Mouse (Mus musculus): ENCODE measurements at regions not wholly inside any gene's neighbourhood (a gene's known extent, or its start where the extent isn't known, plus 50 kb on each side); places are given as distances from the start of the nearest gene placed in this dataset.
A peak's percentile ranks its signal among the peaks of the same experiment; 100 is the strongest.

- Histone ChIP-seq H3K27ac (replicated peaks; ENCODE audit: low read depth, low read length) (no peak overlapping the region), H3K4me3 (ENCODE audit: insufficient read depth, low read depth, low read length) (no peak overlapping the region), H3K4me1 (ENCODE audit: control insufficient read depth, insufficient read depth, insufficient read length, low read length) (no peaks in the 10 kb centered on the region)
These were observed 83.3 kb downstream of the Cmc2 start for GRCm38 (mm10) chr8:116837991-116838390.

- Histone ChIP-seq H3K4me1 (ENCODE audit: control insufficient read depth, insufficient read depth, insufficient read length, low read length) (no peaks in the 10 kb centered on the region), H3K27ac (replicated peaks; ENCODE audit: low read depth, low read length) (no peak overlapping the region), H3K4me3 (ENCODE audit: insufficient read depth, low read depth, low read length) (no peak overlapping the region)
These were observed 89.1 kb downstream of the Cmc2 start for GRCm38 (mm10) chr8:116832181-116832580.

DNA sequence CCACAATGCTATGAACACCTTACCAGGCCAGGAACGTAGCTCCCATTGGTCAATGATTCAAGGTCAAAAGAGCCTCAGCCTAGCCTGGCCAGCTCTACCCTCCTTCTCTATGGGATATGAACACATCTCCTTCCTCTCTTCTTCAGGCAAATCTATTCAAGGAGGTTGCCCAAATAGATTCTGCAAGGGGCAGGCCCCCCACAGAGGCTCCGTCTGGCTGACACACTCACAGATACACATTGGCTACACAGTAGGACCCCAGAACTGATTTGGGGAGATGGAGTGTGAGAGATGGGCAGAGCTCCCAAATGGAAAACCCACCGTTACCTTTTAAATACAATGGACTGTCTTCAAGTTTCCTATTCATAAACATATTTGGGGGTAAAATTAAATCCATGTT is 91.6 kb downstream of the Cmc2 start:
- Histone ChIP-seq H3K27ac (replicated peaks; ENCODE audit: low read depth, low read length) (no peak overlapping the region), H3K4me3 (ENCODE audit: insufficient read depth, low read depth, low read length) (no peak overlapping the region), H3K4me1 (ENCODE audit: control insufficient read depth, insufficient read depth, insufficient read length, low read length) (no peaks in the 10 kb centered on the region)

DNA sequence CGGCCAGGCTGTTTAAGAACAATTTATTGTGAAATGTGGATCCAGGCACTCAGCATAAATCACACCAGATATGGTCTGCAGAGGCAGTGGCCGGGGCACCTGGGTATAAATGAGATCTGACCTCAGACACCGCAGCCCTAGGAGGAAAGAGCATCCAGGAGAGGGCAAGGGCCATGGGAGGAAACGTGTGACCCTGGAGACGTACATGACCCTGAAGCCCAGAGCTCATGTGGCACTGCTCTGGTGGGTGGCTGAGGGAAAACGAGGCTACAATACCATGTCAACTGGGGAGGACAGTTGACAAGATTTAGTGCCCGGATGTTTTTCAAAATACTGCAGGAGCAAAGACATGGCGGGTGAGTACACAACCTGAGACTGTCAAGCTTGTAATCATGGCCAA is 93.0 kb downstream of the Cmc2 start:
- Histone ChIP-seq H3K4me3 (ENCODE audit: insufficient read depth, low read depth, low read length) (no peak overlapping the region), H3K4me1 (ENCODE audit: control insufficient read depth, insufficient read depth, insufficient read length, low read length) (no peaks in the 10 kb centered on the region), H3K27ac (replicated peaks; ENCODE audit: low read depth, low read length) (no peak overlapping the region)

- Histone ChIP-seq H3K4me1 (ENCODE audit: control insufficient read depth, insufficient read depth, insufficient read length, low read length) (no peaks in the 10 kb centered on the region), H3K27ac (replicated peaks; ENCODE audit: low read depth, low read length) (no peak overlapping the region), H3K4me3 (ENCODE audit: insufficient read depth, low read depth, low read length) (no peak overlapping the region)
These were observed 94.1 kb downstream of the Cmc2 start for GRCm38 (mm10) chr8:116827141-116827540.

GRCm38 (mm10) chr8:116814118-116814851 is 81.5 kb upstream of the Cdyl2 start:
- Histone ChIP-seq H3K4me1 (ENCODE audit: control insufficient read depth, insufficient read depth, insufficient read length, low read length) (no peaks in the 10 kb centered on the region), H3K4me3 (ENCODE audit: insufficient read depth, low read depth, low read length) (peak overlapping the region; percentile 10; the same call in 1 of the 2 replicates), H3K27ac (replicated peaks; ENCODE audit: low read depth, low read length) (0 out of 2 replicates have a peak overlapping the region, but pooled peaks have one; percentile 12)

- Histone ChIP-seq H3K4me1 (ENCODE audit: control insufficient read depth, insufficient read depth, insufficient read length, low read length) (no peaks in the 10 kb centered on the region), H3K27ac (replicated peaks; ENCODE audit: low read depth, low read length) (no peak overlapping the region), H3K4me3 (ENCODE audit: insufficient read depth, low read depth, low read length) (no peak overlapping the region)
These were observed 68.5 kb upstream of the Cdyl2 start for GRCm38 (mm10) chr8:116801313-116801712.

DNA sequence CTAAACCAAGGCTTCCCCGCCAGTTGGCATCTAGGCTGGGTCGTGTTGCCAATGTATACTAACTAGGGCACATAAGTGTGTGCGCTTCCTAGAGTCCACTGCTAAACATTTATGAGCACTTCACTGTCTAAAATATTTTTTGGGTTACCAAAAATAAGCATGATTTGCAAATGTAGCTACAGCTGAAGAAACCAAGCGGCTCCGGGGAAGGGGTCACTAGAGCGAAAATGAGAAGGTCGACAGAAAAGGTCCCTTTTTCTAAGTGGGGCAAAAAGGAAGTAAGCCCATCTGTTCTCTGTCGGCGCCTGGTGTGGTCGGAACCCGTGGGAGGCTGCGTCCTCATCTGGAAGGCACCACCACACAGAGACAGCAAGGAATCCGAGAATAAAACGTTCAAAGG is 67.8 kb upstream of the Cdyl2 start:
- H3K27ac ChIP-seq (replicated peaks; ENCODE audit: low read depth, low read length) = no peak overlapping the region
- no peaks in the 10 kb centered on the region for H3K4me1 ChIP-seq (ENCODE audit: control insufficient read depth, insufficient read depth, insufficient read length, low read length)
- no peak overlapping the region for H3K4me3 ChIP-seq (ENCODE audit: insufficient read depth, low read depth, low read length)

DNA sequence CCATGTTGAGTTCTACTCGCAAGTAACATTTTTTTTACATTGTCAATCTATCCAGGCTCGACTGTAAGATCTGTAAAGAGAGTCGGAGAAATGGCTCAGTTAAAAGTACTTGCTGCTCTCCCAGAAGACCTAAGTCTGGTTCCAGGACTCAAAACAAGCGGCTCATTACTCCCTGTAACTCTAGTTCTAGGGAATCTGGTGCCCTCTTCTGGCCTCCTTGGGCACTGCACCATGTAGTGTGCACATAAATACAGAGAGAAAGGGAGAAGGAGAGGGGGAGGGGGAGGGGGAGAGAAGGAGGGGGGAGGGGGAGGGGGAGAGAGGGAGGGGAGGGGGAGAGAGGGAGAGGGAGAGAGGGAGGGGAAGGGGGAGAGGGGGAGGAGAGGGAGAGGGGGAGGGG is 66.2 kb upstream of the Cdyl2 start:
- no peaks in the 10 kb centered on the region for H3K4me1 ChIP-seq (ENCODE audit: control insufficient read depth, insufficient read depth, insufficient read length, low read length)
- H3K27ac ChIP-seq (replicated peaks; ENCODE audit: low read depth, low read length) = no peak overlapping the region
- H3K4me3 ChIP-seq (ENCODE audit: insufficient read depth, low read depth, low read length) = no peak overlapping the region

GRCm38 (mm10) chr8:116795713-116796112 is 62.9 kb upstream of the Cdyl2 start:
- Histone ChIP-seq H3K4me3 (ENCODE audit: insufficient read depth, low read depth, low read length) (no peak overlapping the region), H3K27ac (replicated peaks; ENCODE audit: low read depth, low read length) (no peak overlapping the region), H3K4me1 (ENCODE audit: control insufficient read depth, insufficient read depth, insufficient read length, low read length) (no peaks in the 10 kb centered on the region; the same call in 1 of the 2 replicates)

- H3K27ac ChIP-seq (replicated peaks; ENCODE audit: low read depth, low read length) = no peak overlapping the region
- H3K4me1 ChIP-seq (ENCODE audit: control insufficient read depth, insufficient read depth, insufficient read length, low read length) = no peaks in the 10 kb centered on the region; the same call in 1 of the 2 replicates
- H3K4me3 ChIP-seq (ENCODE audit: insufficient read depth, low read depth, low read length) = no peak overlapping the region
These were observed 60.3 kb upstream of the Cdyl2 start for GRCm38 (mm10) chr8:116793107-116793506.

GRCm38 (mm10) chr8:116790294-116790693 is 57.5 kb upstream of the Cdyl2 start:
- no peaks in the 10 kb centered on the region; the same call in 1 of the 2 replicates for H3K4me1 ChIP-seq (ENCODE audit: control insufficient read depth, insufficient read depth, insufficient read length, low read length)
- H3K27ac ChIP-seq (replicated peaks; ENCODE audit: low read depth, low read length) = no peak overlapping the region
- no peak overlapping the region for H3K4me3 ChIP-seq (ENCODE audit: insufficient read depth, low read depth, low read length)

Measured in brown adipose tissue, adult 24 weeks (tissue).